Mouse (Mus musculus) 3T3-L1 (cell line): ENCODE data around the gene Zfp280d.
"Not testable (repeated sequence)": the region's sequence is repeated elsewhere in the genome, so short reads cannot be mapped to it uniquely, and the experiment has no call there.

Experiments used
- DNase-seq: peaks from one replicate; pipeline ENCODE4 v3.0.0-alpha.2; 2015; ENCODE audit warnings: low read depth, low spot score

The Zfp280d gene

GRCm38 (mm10) chr9:72372359-72372758 is 97.7 kb downstream of the Zfp280d start:
- no peak for DNase-seq

GRCm38 (mm10) chr9:72374074-72374473 is 99.4 kb downstream of the Zfp280d start:
- peak; percentile 17 for DNase-seq

- no peak for DNase-seq
These were observed 100.3 kb downstream of the Zfp280d start for GRCm38 (mm10) chr9:72374996-72375395.

- no peak for DNase-seq
These were observed 101.0 kb downstream of the Zfp280d start for GRCm38 (mm10) chr9:72375639-72376038.

- no peak for DNase-seq
These were observed 111.1 kb downstream of the Zfp280d start for GRCm38 (mm10) chr9:72385786-72386185.

GRCm38 (mm10) chr9:72388934-72389333 is 114.3 kb downstream of the Zfp280d start:
- DNase-seq = no peak

GRCm38 (mm10) chr9:72389431-72390002 is 114.9 kb downstream of the Zfp280d start:
- no peak for DNase-seq

GRCm38 (mm10) chr9:72390321-72391077 is 115.8 kb downstream of the Zfp280d start:
- DNase-seq = peak; percentile 44

GRCm38 (mm10) chr9:72392686-72393085 is 118.0 kb downstream of the Zfp280d start:
- DNase-seq = no peak

- DNase-seq = no peak
These were observed 118.6 kb downstream of the Zfp280d start for GRCm38 (mm10) chr9:72393238-72393637.

GRCm38 (mm10) chr9:72393869-72394341 is 119.2 kb downstream of the Zfp280d start:
- DNase-seq = no peak

GRCm38 (mm10) chr9:72400121-72400520 is 125.5 kb downstream of the Zfp280d start:
- DNase-seq = no peak

GRCm38 (mm10) chr9:72401769-72402168 is 127.1 kb downstream of the Zfp280d start:
- DNase-seq = not testable (repeated sequence)

GRCm38 (mm10) chr9:72403421-72403820 is 128.8 kb downstream of the Zfp280d start:
- no peak for DNase-seq

GRCm38 (mm10) chr9:72404446-72404845 is 129.8 kb downstream of the Zfp280d start:
- no peak for DNase-seq

- no peak for DNase-seq
These were observed 130.3 kb downstream of the Zfp280d start for GRCm38 (mm10) chr9:72404934-72405333.

- DNase-seq = no peak
These were observed 131.4 kb downstream of the Zfp280d start for GRCm38 (mm10) chr9:72405882-72406638.

GRCm38 (mm10) chr9:72408131-72408586 is 133.5 kb downstream of the Zfp280d start:
- peak; percentile 89 for DNase-seq

- DNase-seq = peak; percentile 31
These were observed 134.9 kb downstream of the Zfp280d start for GRCm38 (mm10) chr9:72409381-72410225.

GRCm38 (mm10) chr9:72411746-72412145 is 137.1 kb downstream of the Zfp280d start:
- DNase-seq = peak; percentile 37
